Mouse (Mus musculus) CD4-positive naive resting alpha-beta T cell, adult 57 days (primary cell): ENCODE data around the gene Gjb5. TPM values are rescaled to one million over a fixed set of nuclear protein-coding genes. Genes with fewer than 3 reads are reported as not detected.

Source experiments
- total RNA-seq: library from RNA; stranded (reverse); gene quantifications from one replicate; pipeline ENCODE4 v1.2.4, GENCODE M21; 2023

The Gjb5 gene
- total RNA-seq, result not detected

DNA sequence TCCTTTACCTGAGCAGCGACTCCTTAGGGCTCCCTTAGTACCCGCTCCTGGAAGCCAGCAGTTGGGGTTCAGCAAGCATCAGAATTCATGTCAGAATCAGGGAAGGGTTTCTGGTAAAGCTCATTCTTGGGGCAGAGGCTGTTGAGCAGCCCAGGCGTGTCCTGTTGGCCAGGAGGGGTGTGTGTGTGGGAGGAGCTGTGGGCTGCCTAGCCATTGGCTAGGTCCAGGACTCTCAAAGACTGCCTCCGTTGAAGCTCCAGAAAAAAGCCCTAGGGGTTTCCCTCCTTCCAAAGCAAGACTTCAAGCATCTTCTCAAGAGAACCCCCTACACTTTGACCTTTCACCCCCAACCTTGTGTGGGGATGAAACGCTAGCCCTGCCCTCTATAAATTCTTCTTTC is at the start of gene Gjb5:
Gene Gjb5, minus strand, starts transcription at position 164 of the 400 bp plus-strand sequence.

DNA sequence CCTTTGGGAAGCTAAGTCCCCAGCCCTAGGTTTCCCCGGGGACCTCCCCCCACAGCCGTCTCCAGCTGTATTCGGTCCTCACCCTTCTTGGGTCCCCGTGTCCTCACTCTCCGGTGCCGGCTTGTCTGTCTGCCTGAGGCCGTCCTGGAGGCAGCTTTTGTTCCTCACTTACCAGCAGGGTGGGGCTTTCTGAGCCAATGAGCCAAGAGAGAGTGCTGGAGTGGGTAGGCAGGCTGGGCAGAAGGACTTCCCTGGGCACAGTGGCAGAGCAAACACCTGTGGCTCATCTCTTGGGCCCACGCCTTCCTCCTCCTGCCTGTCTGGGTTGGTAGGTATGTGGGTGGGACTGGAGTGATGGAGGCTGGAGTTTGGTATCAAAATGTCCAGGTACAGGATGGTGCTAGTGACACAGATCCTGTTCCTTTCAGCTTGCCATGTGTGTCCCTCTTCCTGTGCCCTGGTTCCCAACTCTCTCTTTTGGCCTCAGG is 4.0 kb downstream of the Gjb5 start, which contains the start of gene Gjb4:
Gene Gjb4, minus strand, starts transcription at position 131 of the 488 bp plus-strand sequence.

DNA sequence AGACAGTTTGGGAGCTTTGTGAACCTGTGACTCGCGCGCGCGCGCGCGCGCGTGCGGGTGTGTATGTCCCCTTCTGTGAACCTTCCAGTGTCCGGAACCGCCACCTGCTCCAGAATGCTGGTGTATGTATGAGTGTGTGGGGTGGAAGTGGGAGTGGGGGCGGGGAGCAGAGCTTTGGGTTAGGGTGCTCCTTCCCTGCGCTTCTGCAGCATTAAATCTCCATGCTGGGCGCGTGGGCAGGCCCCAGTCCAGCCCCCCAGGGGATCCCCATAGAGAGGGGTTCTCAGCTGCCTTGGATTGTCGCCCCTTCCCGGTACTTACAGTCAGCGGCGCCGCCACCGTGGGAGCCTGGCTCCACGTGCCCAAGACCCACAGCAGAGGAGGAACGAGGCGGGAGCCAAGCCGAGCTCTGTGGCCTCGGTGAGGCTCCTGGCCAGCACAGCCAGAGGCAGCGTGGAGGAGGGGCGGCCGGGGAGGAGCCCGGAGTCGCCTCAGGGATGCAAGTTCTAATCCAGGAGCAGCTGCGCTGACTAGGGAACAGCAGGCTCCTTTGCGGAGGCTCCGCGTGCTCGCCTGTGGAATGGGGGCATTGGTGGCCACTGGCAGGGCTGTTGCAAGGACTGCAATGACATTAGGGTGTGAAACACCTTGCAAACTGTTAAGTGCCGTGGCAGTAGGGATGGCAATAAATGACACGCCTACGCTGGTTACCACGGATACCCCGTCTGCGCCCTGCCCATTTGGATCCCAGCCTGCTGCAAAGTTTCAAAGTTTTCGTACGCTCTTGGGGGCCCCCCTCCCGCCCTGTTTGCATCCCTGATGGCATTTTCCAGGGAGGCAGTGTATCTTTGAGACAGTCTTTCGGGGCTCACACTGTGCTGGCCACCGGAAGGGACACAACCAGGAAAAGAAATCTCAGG is 27.5 kb downstream of the Gjb5 start, which contains the start of gene Gjb3:
Gene Gjb3, minus strand, starts transcription at position 664 of the 920 bp plus-strand sequence.

DNA sequence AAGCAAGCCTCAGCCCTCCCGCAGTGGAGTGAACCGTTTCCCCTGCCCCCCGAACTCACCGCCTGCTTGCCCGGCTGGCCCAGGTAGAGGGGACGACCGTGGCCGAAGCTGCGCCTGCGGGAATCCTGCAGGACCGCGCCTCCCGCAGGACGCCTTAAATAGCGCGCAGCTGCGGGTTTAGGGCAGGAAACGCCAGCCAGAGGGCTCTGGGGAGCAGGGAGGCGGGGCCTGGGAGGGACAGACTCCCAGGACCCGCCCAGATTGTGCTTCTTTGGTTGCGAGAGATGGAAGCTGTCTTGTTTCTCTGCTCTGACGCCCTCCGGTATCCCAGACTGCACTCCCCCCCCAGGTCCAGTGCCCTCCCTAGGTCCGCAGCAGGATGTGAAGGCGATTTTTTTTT is 44.1 kb downstream of the Gjb5 start, which contains the start of gene Gja4:
Gene Gja4, minus strand, starts transcription at position 179 of the 400 bp plus-strand sequence.

Other genes starting within 250 kb of the Gjb5 start
- 4.9 TPM for gene Tmem35b, start 234.5 kb downstream of the Gjb5 start, total RNA-seq
- gene Dlgap3, start 189.0 kb downstream of the Gjb5 start, total RNA-seq, result 0.24 TPM
- 21.1 TPM for gene Smim12, start 114.4 kb downstream of the Gjb5 start, total RNA-seq
- not detected for gene Gja4, start 44.1 kb downstream of the Gjb5 start, total RNA-seq
- not detected for gene Gjb3, start 27.3 kb downstream of the Gjb5 start, total RNA-seq
- not detected for gene Gjb4, start 4.1 kb downstream of the Gjb5 start, total RNA-seq